In the genomic region with DNA sequence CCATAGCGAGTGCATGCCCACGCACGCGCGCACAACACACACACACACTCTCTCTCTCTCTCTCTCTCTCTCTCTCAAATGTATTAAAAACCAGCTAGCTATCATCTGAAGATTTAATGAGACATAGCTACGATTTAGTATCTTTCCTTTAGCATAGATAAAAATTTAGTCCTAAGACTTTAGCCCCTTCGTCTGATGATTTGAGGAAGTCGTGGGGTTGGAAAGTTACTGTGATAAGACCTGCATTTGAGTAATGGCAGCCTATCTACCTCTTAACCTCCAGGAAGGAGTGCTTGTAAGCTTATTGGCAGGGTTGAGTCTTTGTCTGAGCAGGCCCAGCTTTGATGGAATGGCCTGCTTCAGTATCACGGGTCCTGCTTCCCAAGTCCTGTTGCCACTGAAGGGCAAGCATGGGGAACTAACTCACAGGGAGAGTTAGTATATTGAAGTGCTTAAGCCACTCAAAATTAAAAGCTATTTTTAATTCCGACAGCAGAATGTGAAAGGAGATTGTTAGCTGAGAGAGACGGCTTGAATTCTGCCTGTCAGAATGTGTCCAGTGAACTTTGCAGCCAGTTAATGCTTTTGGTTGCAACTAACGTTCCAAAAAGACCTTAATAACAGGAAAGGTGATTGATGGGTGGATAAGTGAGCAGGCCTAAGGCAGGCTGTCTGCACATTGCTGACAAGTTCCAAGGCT, we compare ENCODE assay signal across 22 mouse cellular contexts. TPM values are rescaled to one million over a fixed set of nuclear protein-coding genes. Genes with fewer than 3 reads are reported as not detected.
A peak's percentile ranks its signal among the peaks of the same experiment; 100 is the strongest.
DNase-seq lines count a peak whose midpoint lies in the region; ATAC-seq and TF ChIP-seq lines count a peak whose summit lies in the region.
"Had no signal": no experiment of that assay in that cellular context is flagged by ENCODE, and none has a peak within 500 bp of the region (broad histone marks: within the 10 kb centered on the region; RNA-seq: fewer than 3 reads in every experiment).

No protein-coding gene starts in this region.

- intact Hi-C loops in heart, postnatal 36 days (cut with DNase I), result no loop called here

- H3K36me3 ChIP-seq in heart, embryonic 12.5 days, result peaks cover 90% of the 10 kb centered on the region
- peaks cover 80% of the 10 kb centered on the region for H3K36me3 ChIP-seq in heart, embryonic 15.5 days
- peaks cover 18 to 34% of the 10 kb centered on the region in 2 experiments for H3K36me3 ChIP-seq in MEL (ENCODE audit: control insufficient read depth in 1 of 2, insufficient read depth in 2 of 2, low read length in 2 of 2)

- peaks cover 8% of the 10 kb centered on the region for H3K4me1 ChIP-seq in heart, embryonic 12.5 days (replicated peaks)
- H3K4me1 ChIP-seq in heart, embryonic 15.5 days (replicated peaks), result peaks cover 9% of the 10 kb centered on the region; the same call in 1 of the 2 replicates
- H3K4me1 ChIP-seq in MEL (ENCODE audit: control insufficient read depth in 1 of 2, insufficient read depth in 2 of 2, low read length in 2 of 2), result peaks cover 3 to 11% of the 10 kb centered on the region in 2 experiments; a peak in 3 of 4 replicates
- H3K4me1 ChIP-seq: forebrain, embryonic 10.5 days; forebrain, embryonic 13.5 days; hindbrain, embryonic 12.5 days; hindbrain, embryonic 15.5 days had no signal

- H3K9me3 ChIP-seq in heart, embryonic 12.5 days (replicated peaks), result no peaks in the 10 kb centered on the region
- H3K9me3 ChIP-seq in heart, embryonic 15.5 days (replicated peaks), result no peaks in the 10 kb centered on the region
- H3K9me3 ChIP-seq in MEL (replicated peaks; ENCODE audit: insufficient read depth, low read length), result no peaks in the 10 kb centered on the region
- H3K9me3 ChIP-seq: forebrain, embryonic 10.5 days; forebrain, embryonic 13.5 days; hindbrain, embryonic 12.5 days; hindbrain, embryonic 15.5 days had no signal

- H3K9ac ChIP-seq in heart, embryonic 12.5 days, result no peak overlapping the region
- no peak overlapping the region for H3K9ac ChIP-seq in heart, embryonic 15.5 days
- no peak overlapping the region for H3K9ac ChIP-seq in MEL (ENCODE audit: control insufficient read depth, low read depth, low read length, poor library complexity, severe bottlenecking)
- H3K9ac ChIP-seq: forebrain, embryonic 13.5 days; hindbrain, embryonic 12.5 days; hindbrain, embryonic 15.5 days had no signal

- ATAC-seq in heart, embryonic 12.5 days (ENCODE audit: insufficient number of reproducible peaks, low FRiP score), result no peak
- no peak for ATAC-seq in heart, embryonic 15.5 days (replicated peaks; ENCODE audit: insufficient number of reproducible peaks, insufficient read depth, low FRiP score, low read depth)
- ATAC-seq: CD4-positive, CD25-positive, alpha-beta regulatory T cell, adult 4 months; forebrain, embryonic 13.5 days; forebrain, embryonic 16.5 days; intestine, postnatal 0 days; Patski had no signal

- no peak for TF ChIP-seq CTCF in MEL (IDR thresholded peaks at IDR 0.05 in 2 of 3, conservative IDR thresholded peaks at IDR 0.05 in 1 of 3; ENCODE audit: control insufficient read depth in 1 of 3, insufficient read depth in 1 of 3, low read depth in 2 of 3, low read length in 3 of 3, poor library complexity in 1 of 3, severe bottlenecking in 1 of 3)

- H3K4me2 ChIP-seq in heart, embryonic 12.5 days, result no peak overlapping the region
- H3K4me2 ChIP-seq in heart, embryonic 15.5 days, result no peak overlapping the region
- H3K4me2 ChIP-seq: forebrain, embryonic 13.5 days; hindbrain, embryonic 12.5 days; hindbrain, embryonic 15.5 days had no signal

- no peaks in the 10 kb centered on the region for H3K79me2 ChIP-seq in MEL (ENCODE audit: control insufficient read depth, insufficient read depth, low read length, poor library complexity)

- H3K27ac ChIP-seq in heart, embryonic 12.5 days (ENCODE audit: poor library complexity, severe bottlenecking), result peak overlapping the region; percentile 63
- peak overlapping the region; percentile 73 for H3K27ac ChIP-seq in heart, embryonic 15.5 days
- H3K27ac ChIP-seq in MEL (ENCODE audit: control insufficient read depth, low read depth, low read length), result no peak overlapping the region
- H3K27ac ChIP-seq: forebrain, embryonic 10.5 days; forebrain, embryonic 13.5 days; hindbrain, embryonic 12.5 days; hindbrain, embryonic 15.5 days had no signal

- no peaks in the 10 kb centered on the region for H3K27me3 ChIP-seq in heart, embryonic 12.5 days (replicated peaks)
- no peaks in the 10 kb centered on the region for H3K27me3 ChIP-seq in heart, embryonic 15.5 days
- no peaks in the 10 kb centered on the region for H3K27me3 ChIP-seq in MEL (ENCODE audit: control insufficient read depth in 1 of 2, insufficient read depth in 2 of 2, low read length in 2 of 2)
- H3K27me3 ChIP-seq: forebrain, embryonic 13.5 days; hindbrain, embryonic 12.5 days; hindbrain, embryonic 15.5 days; Patski had no signal

- no peak overlapping the region for H3K4me3 ChIP-seq in heart, embryonic 12.5 days
- no peak overlapping the region for H3K4me3 ChIP-seq in heart, embryonic 15.5 days
- no peak overlapping the region for H3K4me3 ChIP-seq in MEL (ENCODE audit: control insufficient read depth in 1 of 2, insufficient read depth in 1 of 2, low read depth in 2 of 2, low read length in 2 of 2)
- H3K4me3 ChIP-seq: forebrain, embryonic 10.5 days; forebrain, embryonic 13.5 days; hindbrain, embryonic 12.5 days; hindbrain, embryonic 15.5 days had no signal

- TF ChIP-seq EP300 in MEL (IDR thresholded peaks at IDR 0.05; ENCODE audit: low read depth in 1 of 2, low read length in 2 of 2), result peak in 1 of 2 experiments; percentile 43; a peak in 1 of 4 replicates

- 69% methylated on average over 12 of the region's 12 CpGs for WGBS in heart, embryonic 12.5 days
- 68% methylated on average over 12 of the region's 12 CpGs for WGBS in heart, embryonic 15.5 days

- no peak for DNase-seq in heart, postnatal 36 days
- no peak for DNase-seq in heart, adult 18-20 months
- DNase-seq in MEL (ENCODE audit: low read depth, low spot score), result peak; percentile 59
- DNase-seq in MEL-GATA-1-ER (ENCODE audit: extremely low read depth, low read depth), result peak; percentile 30
- DNase-seq: adrenal gland, postnatal 10 days; adrenal gland, postnatal 36 days; cerebellum, adult 18-20 months; cerebellum, adult 9-10 months; cerebellum, postnatal 14 days; gastrocnemius, postnatal 10 days; gastrocnemius, postnatal 36 days; kidney, adult 2 months had no signal

- TF ChIP-seq RAD21 in MEL (IDR thresholded peaks at IDR 0.05; ENCODE audit: low read depth, low read length), result no peak

- TF ChIP-seq POLR2A in MEL (IDR thresholded peaks at IDR 0.05; ENCODE audit: control insufficient read depth in 1 of 2, insufficient read depth in 1 of 2, low read depth in 1 of 2, low read length in 2 of 2, poor library complexity in 1 of 2), result no peak

TF ChIP-seq in MEL, 35 proteins besides CTCF, POLR2A, EP300 and RAD21:
- no peak for TF ChIP-seq MYC (IDR thresholded peaks at IDR 0.05; ENCODE audit: low read depth, low read length)
- TF ChIP-seq GATA1 (IDR thresholded peaks at IDR 0.05; ENCODE audit: low read depth, low read length), result peak; percentile 60; the same call in 1 of the 2 replicates
- no peak for TF ChIP-seq ELF1 (IDR thresholded peaks at IDR 0.05; ENCODE audit: low read depth, low read length)
- 0 out of 2 replicates have a peak, but pooled peaks have one; percentile 18 for TF ChIP-seq TCF12 (IDR thresholded peaks at IDR 0.05; ENCODE audit: low read depth, low read length)
- TF ChIP-seq TAL1 (IDR thresholded peaks at IDR 0.05; ENCODE audit: low read length), result no peak
- TF ChIP-seq CHD2 (IDR thresholded peaks at IDR 0.05; ENCODE audit: low read length), result no peak
- TF ChIP-seq ETS1 (IDR thresholded peaks at IDR 0.05; ENCODE audit: low read depth, low read length), result no peak
- TF ChIP-seq RCOR1 (IDR thresholded peaks at IDR 0.05; ENCODE audit: low read depth, low read length), result peak; percentile 59; the same call in 1 of the 2 replicates
- TF ChIP-seq MAX (IDR thresholded peaks at IDR 0.05; ENCODE audit: low read length), result no peak
- TF ChIP-seq MEF2A (IDR thresholded peaks at IDR 0.05; ENCODE audit: extremely low read depth, insufficient replicate concordance, low read depth, low read length, poor library complexity, severe bottlenecking), result no peak
- TF ChIP-seq KAT2A (conservative IDR thresholded peaks at IDR 0.05; ENCODE audit: low read depth, low read length), result no peak
- TF ChIP-seq JUND (IDR thresholded peaks at IDR 0.05; ENCODE audit: low read depth, low read length), result no peak

RNA-seq across cellular contexts. Expression of gene Ints7, which starts 42.8 kb away (rescaled TPM):
- 48.8 and 51.8 TPM in 2 replicates for polyA plus RNA-seq in heart, embryonic 12.5 days (2016; fragmentation: Nextera tagmentation; extraction: Ambion mirVana)
- 10 to 100 TPM; 10.4 to 11.4 TPM for total RNA-seq in heart, postnatal 36 days (2021)
- polyA plus RNA-seq in heart, embryonic 15.5 days (2015; fragmentation: Nextera tagmentation; extraction: Ambion mirVana), result 28.5 and 38.9 TPM in 2 replicates
- total RNA-seq in heart, adult 18-20 months (2021), result 10 to 100 TPM in 1 of 2 experiments, 1 to 10 TPM in 1; 8.4 to 11.0 TPM
- 44.2 and 47.2 TPM in 2 replicates for total RNA-seq in MEL (2012; rRNA removed)
- polyA plus RNA-seq in MEL (2012; ENCODE audit: insufficient read depth in 1 of 2, insufficient read length in 2 of 2, low read depth in 1 of 2, low replicate concordance in 2 of 2, missing spikeins in 1 of 2), result 10 to 100 TPM; 83.5 to 84.5 TPM

RNA-seq across cellular contexts. Expression of gene Dtl, which starts 42.9 kb away (rescaled TPM):
- polyA plus RNA-seq in heart, embryonic 12.5 days (2016; fragmentation: Nextera tagmentation; extraction: Ambion mirVana), result 40.3 and 43.3 TPM in 2 replicates
- total RNA-seq in heart, postnatal 36 days (2021), result under 1 TPM; 0.19 to 0.31 TPM
- 19.8 and 26.6 TPM in 2 replicates for polyA plus RNA-seq in heart, embryonic 15.5 days (2015; fragmentation: Nextera tagmentation; extraction: Ambion mirVana)
- total RNA-seq in heart, adult 18-20 months (2021), result under 1 TPM; 0.12 to 0.15 TPM
- 37.2 and 42.3 TPM in 2 replicates for total RNA-seq in MEL (2012; rRNA removed)
- 10 to 100 TPM; 53.5 to 64.6 TPM for polyA plus RNA-seq in MEL (2012; ENCODE audit: insufficient read depth in 1 of 2, insufficient read length in 2 of 2, low read depth in 1 of 2, low replicate concordance in 2 of 2, missing spikeins in 1 of 2)

Comparison
In these comparisons a context has a peak if more than half of its experiments do, and no peak if none do; other contexts are left out.
1. DNase-seq: peak in MEL (single experiment) and MEL-GATA-1-ER (single experiment); none in heart, postnatal 36 days (0 of 2) and heart, adult 18-20 months (0 of 2).
2. RNA of gene Dtl, which starts 42.9 kb away (total RNA-seq): 37.2 to 42.3 TPM in MEL; 0.19 to 0.31 TPM in heart, postnatal 36 days and 0.12 to 0.15 TPM in heart, adult 18-20 months; every median in the first group is over 10 times any median in the second.